Mouse (Mus musculus): ENCODE measurements around the gene Fzr1. TPM values are rescaled to one million over a fixed set of nuclear protein-coding genes. Genes with fewer than 3 reads are reported as not detected.
A peak's percentile ranks its signal among the peaks of the same experiment; 100 is the strongest.

Fzr1 gene
- total and polyA plus RNA-seq, 2 experiments from 2014 or later = 98.3 to 147 TPM

DNA sequence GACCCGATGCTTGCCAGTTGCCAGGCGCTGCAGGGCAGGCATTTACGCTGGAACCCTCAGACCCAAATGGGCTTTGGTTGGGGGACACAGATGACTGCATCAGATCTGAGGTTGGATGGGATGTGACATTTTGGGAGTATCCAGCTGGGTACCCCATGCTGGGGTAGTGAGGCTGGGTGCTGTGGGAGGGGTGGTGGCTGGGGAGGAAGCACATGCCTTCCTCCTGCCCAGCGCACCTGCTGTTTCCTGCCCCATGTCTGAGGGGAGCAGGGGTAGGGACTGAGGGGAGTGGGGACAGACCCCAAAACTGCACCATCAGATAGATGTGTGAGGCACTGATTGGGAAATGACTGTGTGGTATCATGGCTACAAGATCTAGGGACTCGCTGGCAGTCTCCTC lies 18.4 kb upstream of the Fzr1 start:
- Histone ChIP-seq H3K36me3 (ENCODE audit: insufficient read depth, low read length) (peaks cover 22% of the 10 kb centered on the region), H3K27me3 (ENCODE audit: insufficient read depth, low read length) (no peaks in the 10 kb centered on the region), H3K4me2 (ENCODE audit: low read depth, low read length, poor library complexity, severe bottlenecking) (no peak overlapping the region), H3K9ac (replicated peaks; ENCODE audit: low read length, poor library complexity, severe bottlenecking) (no peak overlapping the region), H3K27ac (ENCODE audit: low read depth, low read length) (no peak overlapping the region), H3K9me3 (ENCODE audit: low read length) (no peaks in the 10 kb centered on the region), H3K4me3 (ENCODE audit: low read depth, low read length) (no peak overlapping the region), H3K4me1 (ENCODE audit: insufficient read depth, low read length) (no peaks in the 10 kb centered on the region)
- WGBS = 48% methylated on average over 5 of the region's 5 CpGs
- ATAC-seq (ENCODE audit: low FRiP score) = no peak
- DNase-seq (ENCODE audit: low spot score) = no peak
- TF ChIP-seq CTCF (IDR thresholded peaks at IDR 0.05) = no peak

DNA sequence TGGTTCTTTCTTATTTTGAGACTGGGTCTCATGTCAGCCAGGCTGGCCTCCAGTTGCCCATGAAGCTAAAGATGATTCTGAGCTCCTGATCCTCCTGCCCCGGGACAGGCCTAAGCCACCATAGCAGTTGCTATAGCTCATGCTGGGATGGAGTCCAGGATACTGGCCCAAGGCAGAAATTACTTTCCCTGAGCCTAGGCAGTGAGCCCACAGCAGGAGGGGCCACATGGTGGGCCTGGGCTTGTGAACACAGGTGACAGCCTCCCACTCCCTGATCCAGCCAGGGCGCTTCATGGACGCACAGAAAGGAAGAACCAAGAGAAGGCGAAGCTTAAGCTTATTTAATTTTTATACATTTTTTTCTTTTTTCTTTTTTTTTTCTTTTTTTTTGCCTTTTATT lies 17.5 kb upstream of the Fzr1 start:
- H3K9me3 ChIP-seq (ENCODE audit: low read length) = no peaks in the 10 kb centered on the region
- WGBS = 74% methylated on average over 4 of the region's 4 CpGs
- no peak overlapping the region for H3K4me3 ChIP-seq (ENCODE audit: low read depth, low read length)
- H3K27ac ChIP-seq (ENCODE audit: low read depth, low read length) = no peak overlapping the region
- H3K4me1 ChIP-seq (ENCODE audit: insufficient read depth, low read length) = no peaks in the 10 kb centered on the region
- no peak for DNase-seq (ENCODE audit: low spot score)
- no peaks in the 10 kb centered on the region for H3K27me3 ChIP-seq (ENCODE audit: insufficient read depth, low read length)
- no peak for TF ChIP-seq CTCF (IDR thresholded peaks at IDR 0.05)
- no peak overlapping the region; the same call in 1 of the 2 replicates for H3K9ac ChIP-seq (replicated peaks; ENCODE audit: low read length, poor library complexity, severe bottlenecking)
- no peak overlapping the region for H3K4me2 ChIP-seq (ENCODE audit: low read depth, low read length, poor library complexity, severe bottlenecking)
- ATAC-seq (ENCODE audit: low FRiP score) = no peak
- peaks cover 25% of the 10 kb centered on the region for H3K36me3 ChIP-seq (ENCODE audit: insufficient read depth, low read length)

DNA sequence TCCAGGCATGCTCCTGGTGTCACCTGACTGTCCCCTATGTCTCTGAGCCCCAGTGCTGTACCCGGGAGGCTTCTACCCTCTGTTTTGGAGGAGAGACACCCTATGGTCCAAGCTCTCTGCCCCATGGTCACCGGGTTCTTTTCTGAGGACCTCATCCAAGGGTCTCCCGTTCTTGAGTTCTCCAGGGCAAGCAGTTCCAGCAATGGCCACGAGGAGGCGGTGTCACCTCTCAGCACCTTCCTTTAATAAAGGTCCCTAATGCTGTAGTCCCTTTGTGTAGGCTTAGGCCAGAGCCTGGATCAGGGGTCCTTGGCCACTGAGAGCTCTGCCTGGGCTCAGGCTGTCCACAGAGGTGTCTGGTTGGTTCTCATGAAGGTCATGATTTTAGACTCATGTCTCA lies 16.8 kb upstream of the Fzr1 start:
- Histone ChIP-seq H3K36me3 (ENCODE audit: insufficient read depth, low read length) (peaks cover 19% of the 10 kb centered on the region), H3K9ac (replicated peaks; ENCODE audit: low read length, poor library complexity, severe bottlenecking) (no peak overlapping the region), H3K4me3 (ENCODE audit: low read depth, low read length) (no peak overlapping the region), H3K27me3 (ENCODE audit: insufficient read depth, low read length) (no peaks in the 10 kb centered on the region), H3K27ac (ENCODE audit: low read depth, low read length) (no peak overlapping the region), H3K4me2 (ENCODE audit: low read depth, low read length, poor library complexity, severe bottlenecking) (no peak overlapping the region), H3K4me1 (ENCODE audit: insufficient read depth, low read length) (no peaks in the 10 kb centered on the region), H3K9me3 (ENCODE audit: low read length) (no peaks in the 10 kb centered on the region)
- no peak for ATAC-seq (ENCODE audit: low FRiP score)
- WGBS = 12% methylated on average over 5 of the region's 5 CpGs
- DNase-seq (ENCODE audit: low spot score) = peak; percentile 57
- peak; percentile 90 for TF ChIP-seq CTCF (IDR thresholded peaks at IDR 0.05)

DNA sequence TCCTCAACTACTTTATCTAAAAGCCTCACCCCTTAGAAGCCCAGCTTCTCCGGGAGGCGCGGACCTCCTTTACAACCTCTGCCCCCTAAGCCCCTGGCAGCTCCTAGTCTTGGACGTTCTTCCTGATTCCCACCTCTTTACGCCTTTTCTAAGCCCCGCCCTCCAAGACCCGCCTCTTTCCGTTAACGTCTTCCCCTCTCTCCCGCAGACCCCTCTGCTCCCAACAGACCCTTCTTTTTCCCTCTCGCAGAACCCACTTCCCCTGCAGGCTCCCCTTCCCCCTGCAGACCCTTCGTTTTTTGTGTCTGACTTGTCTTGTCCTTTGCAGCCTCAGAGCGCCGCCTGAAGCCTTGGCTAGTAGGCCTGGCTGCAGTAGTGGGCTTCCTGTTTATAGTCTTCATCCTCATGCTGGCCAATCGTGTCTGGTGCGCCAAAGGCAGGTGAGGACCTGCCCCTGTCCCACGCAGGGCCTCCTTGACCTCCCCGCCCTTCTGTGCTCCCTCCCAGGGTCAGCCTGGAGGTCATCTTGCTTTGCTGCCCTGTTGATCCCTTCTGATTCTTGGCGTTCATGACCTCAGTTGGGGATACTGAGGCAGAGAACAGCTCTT lies 15.2 kb upstream of the Fzr1 start:
- Histone ChIP-seq H3K36me3 (ENCODE audit: insufficient read depth, low read length) (peaks cover 15% of the 10 kb centered on the region), H3K9me3 (ENCODE audit: low read length) (no peaks in the 10 kb centered on the region), H3K4me1 (ENCODE audit: insufficient read depth, low read length) (no peaks in the 10 kb centered on the region), H3K4me3 (ENCODE audit: low read depth, low read length) (peak overlapping the region; percentile 10; the same call in 1 of the 2 replicates), H3K27ac (ENCODE audit: low read depth, low read length) (no peak overlapping the region), H3K4me2 (ENCODE audit: low read depth, low read length, poor library complexity, severe bottlenecking) (peak overlapping the region; percentile 35), H3K9ac (replicated peaks; ENCODE audit: low read length, poor library complexity, severe bottlenecking) (peak overlapping the region; percentile 33; the same call in 1 of the 2 replicates), H3K27me3 (ENCODE audit: insufficient read depth, low read length) (no peaks in the 10 kb centered on the region)
- WGBS = 8% methylated on average over 19 of the region's 19 CpGs
- TF ChIP-seq CTCF (IDR thresholded peaks at IDR 0.05) = no peak
- ATAC-seq (ENCODE audit: low FRiP score) (no peak), DNase-seq (ENCODE audit: low spot score) (no peak)

DNA sequence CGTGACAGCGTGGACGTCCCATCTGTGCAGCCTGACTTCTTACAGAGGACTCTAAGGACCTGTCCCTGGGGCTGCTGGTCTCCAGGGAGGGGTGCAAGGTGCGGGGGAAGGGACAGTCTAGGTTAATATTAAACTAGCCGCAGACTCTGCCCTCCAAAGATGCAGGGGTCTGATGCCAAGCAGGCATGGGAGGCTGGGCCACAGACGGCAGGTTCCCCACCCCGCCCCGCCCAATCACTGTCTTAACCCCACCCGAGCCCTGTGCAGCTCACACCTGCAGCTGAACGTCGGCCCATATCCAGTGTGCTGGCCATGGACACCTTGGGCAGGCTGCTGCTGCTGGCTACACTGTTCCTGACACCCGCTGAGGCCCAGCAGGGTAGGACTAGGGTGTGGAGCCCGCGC lies 14.5 kb upstream of the Fzr1 start, which contains the start of gene Smim24:
Gene Smim24, plus strand, starts transcription at position 271 of the 405 bp plus-strand sequence.
- peaks cover 18% of the 10 kb centered on the region for H3K36me3 ChIP-seq (ENCODE audit: insufficient read depth, low read length)
- no peaks in the 10 kb centered on the region for H3K4me1 ChIP-seq (ENCODE audit: insufficient read depth, low read length)
- ATAC-seq (ENCODE audit: low FRiP score) (no peak), DNase-seq (ENCODE audit: low spot score) (no peak)
- H3K9me3 ChIP-seq (ENCODE audit: low read length) = no peaks in the 10 kb centered on the region
- H3K4me3 ChIP-seq (ENCODE audit: low read depth, low read length) = peak within 1 kb of the TSS; percentile 10; the same call in 1 of the 2 replicates
- no peak within 1 kb of the TSS for H3K27ac ChIP-seq (ENCODE audit: low read depth, low read length)
- TF ChIP-seq CTCF (IDR thresholded peaks at IDR 0.05) = no peak
- no peaks in the 10 kb centered on the region for H3K27me3 ChIP-seq (ENCODE audit: insufficient read depth, low read length)
- H3K4me2 ChIP-seq (ENCODE audit: low read depth, low read length, poor library complexity, severe bottlenecking) = peak within 1 kb of the TSS; percentile 35
- WGBS = 63% methylated on average over 14 of the region's 14 CpGs
- H3K9ac ChIP-seq (replicated peaks; ENCODE audit: low read length, poor library complexity, severe bottlenecking) = peak within 1 kb of the TSS; percentile 33; the same call in 1 of the 2 replicates

DNA sequence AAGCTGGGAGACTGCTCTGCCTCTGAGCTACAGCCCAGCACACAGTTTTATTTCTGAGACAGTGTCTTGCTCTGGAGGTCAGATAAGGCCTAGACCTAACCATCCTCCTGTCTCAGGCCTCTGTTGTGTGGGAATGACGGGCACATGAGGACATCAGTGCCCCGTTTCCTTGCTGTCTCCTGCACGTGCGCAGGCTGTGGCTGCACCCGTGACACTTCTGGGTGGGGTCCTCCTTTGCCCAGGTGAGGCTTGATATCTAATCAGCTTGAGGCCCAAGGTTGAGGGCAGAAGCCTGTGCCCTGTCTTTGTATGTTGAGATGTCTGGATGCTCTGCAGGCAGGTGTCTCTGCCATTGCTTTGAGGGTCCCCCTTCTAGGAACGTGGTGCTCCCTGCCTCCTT lies 14.0 kb upstream of the Fzr1 start:
- Histone ChIP-seq H3K4me1 (ENCODE audit: insufficient read depth, low read length) (no peaks in the 10 kb centered on the region), H3K9me3 (ENCODE audit: low read length) (no peaks in the 10 kb centered on the region), H3K4me2 (ENCODE audit: low read depth, low read length, poor library complexity, severe bottlenecking) (no peak overlapping the region), H3K27me3 (ENCODE audit: insufficient read depth, low read length) (no peaks in the 10 kb centered on the region), H3K9ac (replicated peaks; ENCODE audit: low read length, poor library complexity, severe bottlenecking) (0 out of 2 replicates have a peak overlapping the region, but pooled peaks have one; percentile 33), H3K36me3 (ENCODE audit: insufficient read depth, low read length) (peaks cover 22% of the 10 kb centered on the region), H3K4me3 (ENCODE audit: low read depth, low read length) (no peak overlapping the region), H3K27ac (ENCODE audit: low read depth, low read length) (no peak overlapping the region)
- ATAC-seq (ENCODE audit: low FRiP score) (no peak), DNase-seq (ENCODE audit: low spot score) (no peak)
- WGBS = 89% methylated on average over 6 of the region's 6 CpGs
- no peak for TF ChIP-seq CTCF (IDR thresholded peaks at IDR 0.05)

Data from midbrain, postnatal 0 days (tissue).